Mouse (Mus musculus): ENCODE measurements around the gene Cacna2d1.

- TF ChIP-seq ELF1 (IDR thresholded peaks at IDR 0.05; ENCODE audit: low read depth, low read length) (no peak), ZNF384 (IDR thresholded peaks at IDR 0.05; ENCODE audit: low read depth, low read length) (no peak), CTCF (IDR thresholded peaks at IDR 0.05 in 2 of 3, conservative IDR thresholded peaks at IDR 0.05 in 1 of 3; ENCODE audit: control insufficient read depth in 1 of 3, insufficient read depth in 1 of 3, low read depth in 2 of 3, low read length in 3 of 3, poor library complexity in 1 of 3, severe bottlenecking in 1 of 3) (no peak), CHD1 (IDR thresholded peaks at IDR 0.05; ENCODE audit: low read depth, low read length) (no peak), ZC3H11A (IDR thresholded peaks at IDR 0.05; ENCODE audit: low read depth, low read length) (no peak), RCOR1 (IDR thresholded peaks at IDR 0.05; ENCODE audit: low read depth, low read length) (no peak), USF1 (IDR thresholded peaks at IDR 0.05; ENCODE audit: low read depth, low read length) (no peak)
These were observed 421.3 kb downstream of the Cacna2d1 start for GRCm38 (mm10) chr5:16355816-16356215.
